Mouse (Mus musculus): Measurements from ENCODE around the gene Has1. TPM values are rescaled to one million over a fixed set of nuclear protein-coding genes. Genes with fewer than 3 reads are reported as not detected.

Has1 gene
- total RNA-seq (2015) (not detected in 2 replicates), total RNA-seq (2017) (not detected in 2 replicates)

DNA sequence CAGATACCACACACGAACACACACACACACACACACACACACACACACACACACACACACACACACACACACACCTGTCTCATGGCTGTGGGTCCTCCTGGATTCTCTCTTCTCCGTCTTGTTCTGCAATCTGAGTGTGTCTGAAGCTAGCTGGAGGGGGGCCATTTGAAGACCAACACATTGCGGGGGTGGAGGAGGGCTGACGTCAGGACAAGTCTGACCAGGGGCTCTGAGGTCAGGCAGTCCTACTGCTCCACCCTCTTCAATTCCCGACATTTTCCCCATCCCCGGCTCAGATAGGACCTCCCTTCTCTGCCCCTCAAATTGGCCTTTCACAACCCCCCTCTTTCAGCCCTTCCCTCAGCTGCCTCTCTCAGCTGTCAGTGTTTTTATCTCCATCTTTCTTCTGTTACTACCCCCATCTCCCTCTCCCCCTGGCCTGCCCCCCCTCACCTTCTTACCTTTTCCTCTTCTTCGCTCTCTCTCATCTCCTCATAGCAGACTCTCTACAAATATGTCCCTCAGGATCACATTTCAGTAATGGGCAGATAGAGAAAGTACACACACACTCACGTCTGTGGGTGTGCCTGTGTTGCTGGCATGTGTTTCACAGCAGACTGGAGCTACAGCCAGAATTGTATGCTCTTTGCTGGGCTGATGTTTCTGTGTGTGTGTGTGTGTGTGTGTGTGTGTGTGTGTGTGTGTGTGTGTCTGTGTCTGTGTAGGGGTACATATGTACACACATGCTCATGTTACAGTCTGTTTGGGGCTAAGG, at the start of gene Has1:
Gene Has1, minus strand, starts transcription at position 142 of the 775 bp plus-strand sequence.
- no peak for ATAC-seq (replicated peaks; ENCODE audit: poor library complexity)

DNA sequence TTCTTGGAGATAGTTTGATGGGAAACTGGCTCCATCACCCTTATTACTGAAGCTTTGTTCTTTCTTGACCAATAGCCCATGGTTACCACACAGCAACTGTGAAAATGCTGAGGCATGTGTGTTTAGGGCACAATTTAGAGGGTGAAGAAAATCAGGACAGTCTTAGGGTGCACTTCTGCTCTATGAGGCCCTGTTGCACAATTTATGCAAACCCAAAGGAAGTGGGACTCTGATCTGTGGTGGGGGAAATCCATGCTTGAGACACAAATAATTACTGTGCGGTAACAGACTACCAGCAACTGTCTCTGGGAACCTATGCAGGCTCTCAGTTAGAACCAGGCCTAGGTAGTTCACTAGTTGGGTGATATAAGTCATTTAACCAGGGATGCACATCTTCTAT, 45.8 kb upstream of the Has1 start:
- ATAC-seq (replicated peaks; ENCODE audit: poor library complexity) = peak; percentile 87

DNA sequence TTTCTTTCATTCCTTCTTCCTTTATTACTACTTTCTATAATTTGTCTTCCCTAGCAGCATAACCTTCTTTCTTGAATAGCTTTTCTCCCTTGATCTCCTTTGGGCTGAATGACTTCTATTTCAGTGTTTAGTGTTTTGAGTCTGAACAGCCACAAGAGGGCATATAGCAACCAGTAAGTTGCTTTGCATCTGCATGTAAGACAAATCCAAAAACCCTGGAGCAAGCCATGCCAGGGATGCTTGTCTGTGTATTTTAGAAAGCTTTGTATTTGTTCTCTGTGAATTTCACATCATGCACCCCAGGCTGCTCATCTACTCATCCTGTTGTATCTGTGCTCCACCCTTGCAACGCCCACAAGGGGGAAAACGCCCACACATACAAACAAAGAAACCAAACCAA, 44.3 kb upstream of the Has1 start:
- 0 out of 2 replicates have a peak, but pooled peaks have one; percentile 21 for ATAC-seq (replicated peaks; ENCODE audit: poor library complexity)

DNA sequence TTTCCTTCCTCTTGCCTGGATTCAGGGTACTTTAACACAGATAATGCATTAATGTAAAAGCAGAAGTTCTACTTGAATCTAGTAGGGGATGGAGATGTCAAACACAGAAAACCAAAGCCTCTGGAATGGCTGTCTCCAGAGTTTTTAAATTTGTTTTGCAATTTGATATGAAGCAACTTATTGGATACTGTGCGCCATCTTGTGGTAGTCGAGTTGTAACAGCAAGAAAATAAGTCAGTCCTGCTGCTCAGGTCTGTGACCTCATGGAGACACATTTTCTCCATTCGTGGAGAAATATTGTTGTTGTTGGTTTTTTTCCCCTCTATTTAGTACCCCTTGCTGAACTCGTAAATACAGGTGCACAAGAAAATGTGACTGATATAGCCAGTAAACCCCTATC, 41.0 kb upstream of the Has1 start:
- peak; percentile 71 for ATAC-seq (replicated peaks; ENCODE audit: poor library complexity)

DNA sequence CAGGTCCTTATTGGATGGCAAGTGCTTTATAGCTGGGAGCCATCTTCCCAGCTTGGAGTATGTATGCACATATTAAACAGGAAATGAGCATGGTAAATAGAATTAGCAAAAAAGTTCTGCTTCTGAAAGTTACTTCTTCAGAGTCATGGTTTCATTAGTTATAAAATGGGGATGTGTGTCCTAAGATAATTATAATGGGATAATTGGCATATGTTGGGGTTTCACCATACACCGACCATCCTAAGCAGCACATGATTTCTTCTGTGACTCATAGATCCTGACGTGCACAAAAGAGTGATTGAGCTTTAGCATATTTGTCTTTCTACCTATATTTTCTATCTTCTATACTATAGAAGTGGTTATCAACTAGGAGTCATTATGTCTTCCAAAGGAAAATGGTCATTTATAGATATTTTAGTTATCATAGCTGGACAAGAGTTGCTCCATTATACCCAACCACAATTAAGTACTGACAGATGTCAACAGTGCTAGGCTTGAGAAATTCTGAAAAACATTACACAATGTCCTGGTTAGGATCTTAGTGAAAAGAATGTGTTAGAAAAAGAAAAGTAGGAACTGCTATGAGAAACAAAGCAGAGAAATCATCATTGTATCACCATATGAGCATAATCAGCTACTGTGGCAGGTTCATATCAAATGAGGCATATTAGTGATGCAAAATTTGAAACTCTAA, 34.9 kb upstream of the Has1 start:
- peak; percentile 83 for ATAC-seq (replicated peaks; ENCODE audit: poor library complexity)

DNA sequence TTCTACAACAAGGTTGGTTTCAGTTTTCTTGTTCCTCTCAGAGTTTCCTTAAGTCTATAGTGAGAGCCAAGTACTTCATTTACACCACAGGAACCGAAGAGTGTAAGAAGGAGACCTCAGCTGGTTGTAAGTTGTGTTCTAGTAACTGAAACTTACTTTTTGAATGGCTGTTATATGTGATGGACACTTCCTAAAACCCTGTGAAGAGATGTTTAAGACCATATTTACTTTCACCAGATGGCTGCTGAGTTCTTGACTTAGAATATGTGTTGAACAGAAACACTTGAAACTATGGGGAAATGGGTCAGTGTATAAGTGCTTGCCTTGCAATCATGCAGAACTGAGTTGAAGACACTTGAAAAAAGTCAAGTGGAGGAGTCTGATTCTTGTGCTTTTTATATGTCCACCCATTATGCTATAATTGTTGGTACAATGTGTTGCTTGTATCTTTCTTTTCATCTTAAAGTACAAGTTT, 32.8 kb upstream of the Has1 start, which contains the start of the genes Fpr2 and Fpr3:
Gene Fpr2, plus strand, starts transcription at position 51 of the 475 bp plus-strand sequence.
Gene Fpr3, plus strand, starts transcription at position 79 of the 475 bp plus-strand sequence.
- 0 out of 2 replicates have a peak, but pooled peaks have one; percentile 8 for ATAC-seq (replicated peaks; ENCODE audit: poor library complexity)

DNA sequence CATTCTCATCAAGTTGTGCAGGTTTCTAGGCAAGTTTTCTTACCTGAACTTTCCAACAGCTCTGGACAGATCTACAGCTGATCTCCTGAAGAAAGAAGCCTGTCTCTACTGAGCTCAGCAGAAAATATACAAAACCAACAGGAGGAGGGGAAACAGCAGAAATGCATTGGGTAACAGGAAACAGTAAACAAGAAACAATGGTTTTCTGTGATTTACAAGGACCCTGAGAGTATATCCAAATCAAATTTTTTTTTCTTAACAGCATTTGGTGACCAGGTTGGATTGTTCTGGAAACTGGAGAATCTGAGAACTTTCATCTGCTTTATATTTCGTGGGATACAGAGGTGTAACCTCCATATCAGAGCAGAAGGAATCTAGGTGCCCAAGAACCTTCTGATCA, 28.8 kb upstream of the Has1 start, which contains the start of gene Fpr1:
Gene Fpr1, minus strand, starts transcription at position 101 of the 400 bp plus-strand sequence.
- no peak for ATAC-seq (replicated peaks; ENCODE audit: poor library complexity)

DNA sequence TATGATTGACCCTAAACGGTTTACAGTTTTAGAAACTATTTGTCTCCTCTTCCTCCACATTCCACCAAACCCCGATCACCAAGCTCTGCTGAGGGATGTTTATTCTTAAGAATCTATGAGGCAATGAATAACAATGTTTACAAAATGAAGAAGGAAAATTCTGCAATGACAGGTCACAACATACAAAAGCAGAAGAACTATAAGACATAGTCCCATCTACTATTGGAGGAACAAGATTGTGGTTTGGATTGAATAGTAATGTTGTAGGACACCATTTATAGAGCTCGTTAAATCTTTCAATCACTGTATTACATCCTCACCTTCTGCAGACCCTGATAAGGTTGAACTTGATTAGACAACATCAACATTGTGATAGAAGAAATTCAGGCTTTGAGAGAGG, 27.7 kb upstream of the Has1 start:
- ATAC-seq (replicated peaks; ENCODE audit: poor library complexity) = peak; percentile 45

DNA sequence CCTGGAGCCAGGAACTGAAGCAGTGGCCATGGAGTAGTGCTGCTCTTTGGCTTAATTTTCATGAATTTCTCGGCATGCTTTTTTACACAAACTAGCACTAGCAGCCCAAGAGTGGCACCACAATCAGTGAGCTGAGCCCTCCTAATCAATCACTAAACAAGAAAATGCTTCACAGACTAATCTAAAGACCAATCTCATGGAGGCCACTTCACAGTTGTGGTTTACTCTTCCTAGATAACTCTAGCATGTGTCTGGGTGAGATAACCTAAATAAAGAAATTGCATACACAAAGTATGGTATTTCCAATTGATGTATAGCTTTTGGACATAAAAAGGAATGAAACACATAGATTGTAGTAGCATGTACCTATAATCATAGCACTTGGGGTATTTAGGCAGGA, 24.3 kb upstream of the Has1 start:
- ATAC-seq (replicated peaks; ENCODE audit: poor library complexity) = 0 out of 2 replicates have a peak, but pooled peaks have one; percentile 39

DNA sequence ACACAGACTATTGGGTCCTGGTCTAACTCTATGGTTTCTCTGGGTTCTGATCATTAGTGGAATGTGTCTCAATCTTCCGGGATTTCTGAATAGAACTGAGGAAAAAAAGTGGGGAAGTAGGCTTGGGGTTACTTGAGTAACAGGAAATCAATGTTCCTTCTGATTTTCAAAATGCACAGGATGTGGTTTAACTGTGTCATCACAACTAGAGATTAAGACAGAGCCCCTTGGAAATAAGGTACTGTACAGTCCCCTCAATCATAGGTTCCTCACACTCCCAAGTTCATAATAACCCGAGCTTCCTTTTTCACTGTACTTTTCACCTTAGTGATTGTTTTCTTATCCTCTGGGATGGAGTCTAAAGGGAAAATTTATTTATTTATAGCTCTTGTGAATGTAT, 16.7 kb upstream of the Has1 start:
- ATAC-seq (replicated peaks; ENCODE audit: poor library complexity) = peak; percentile 87

DNA sequence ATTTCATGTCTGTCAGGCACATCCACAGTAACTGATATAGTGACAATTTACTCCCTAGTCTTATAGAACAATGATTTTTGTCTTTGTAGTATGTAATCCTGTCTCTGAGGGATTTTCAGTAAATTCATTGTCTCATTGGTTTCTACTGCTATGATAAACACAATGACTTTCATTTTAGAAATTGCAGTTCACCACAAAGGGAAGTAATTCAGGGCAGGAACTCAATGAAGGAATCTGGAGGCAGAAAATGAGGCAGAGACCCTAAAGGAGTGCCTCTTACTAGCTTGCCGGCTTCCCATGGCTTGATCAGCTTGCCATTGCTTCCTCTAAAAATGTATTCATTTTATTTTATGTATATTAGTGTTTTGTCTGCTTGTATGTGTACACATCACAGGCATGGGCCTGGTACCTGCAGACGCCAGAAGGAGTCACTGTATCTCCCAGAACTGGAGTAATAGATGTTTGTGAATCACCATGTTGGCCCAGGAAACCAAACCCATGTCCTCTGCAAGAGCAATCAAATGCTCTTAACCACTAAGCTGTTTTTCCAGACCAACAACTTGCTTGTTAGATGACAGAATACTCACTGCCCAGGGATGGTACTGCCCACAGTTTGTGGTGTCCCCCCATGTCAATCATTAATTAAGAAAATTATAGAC, 16.0 kb upstream of the Has1 start:
- ATAC-seq (replicated peaks; ENCODE audit: poor library complexity) = peak; percentile 38

DNA sequence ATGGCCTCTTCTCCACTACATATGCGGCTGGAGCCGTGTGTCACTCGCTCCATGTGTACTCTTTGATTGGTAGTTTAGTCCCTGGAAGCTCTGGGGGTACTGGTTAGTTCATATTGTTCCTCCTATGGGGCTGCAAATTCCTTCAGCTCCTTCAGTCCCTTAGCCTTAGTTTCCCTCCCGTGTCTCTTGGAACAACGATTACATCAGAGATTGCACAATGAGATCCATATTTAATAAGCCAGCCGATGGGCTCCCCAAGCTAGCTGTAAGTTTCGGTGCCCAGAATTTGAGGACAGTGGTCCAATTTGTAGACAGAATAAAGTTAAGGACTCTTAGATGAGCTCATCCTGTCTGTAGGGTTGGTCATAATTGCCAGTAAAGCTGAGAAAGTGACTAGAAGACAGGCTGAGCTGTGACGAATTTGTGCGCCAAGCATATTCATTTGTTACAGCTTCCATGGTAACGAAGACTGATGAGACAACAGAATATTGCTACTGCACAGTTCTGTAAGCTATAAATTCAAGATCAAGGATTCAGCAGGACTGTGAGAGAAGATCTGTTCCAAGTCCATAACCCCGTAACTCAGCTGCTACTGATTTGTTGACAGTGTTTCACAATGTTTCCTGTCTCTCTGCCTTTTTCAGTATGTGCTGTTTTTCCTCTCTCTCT, 11.9 kb upstream of the Has1 start:
- ATAC-seq (replicated peaks; ENCODE audit: poor library complexity) = no peak

DNA sequence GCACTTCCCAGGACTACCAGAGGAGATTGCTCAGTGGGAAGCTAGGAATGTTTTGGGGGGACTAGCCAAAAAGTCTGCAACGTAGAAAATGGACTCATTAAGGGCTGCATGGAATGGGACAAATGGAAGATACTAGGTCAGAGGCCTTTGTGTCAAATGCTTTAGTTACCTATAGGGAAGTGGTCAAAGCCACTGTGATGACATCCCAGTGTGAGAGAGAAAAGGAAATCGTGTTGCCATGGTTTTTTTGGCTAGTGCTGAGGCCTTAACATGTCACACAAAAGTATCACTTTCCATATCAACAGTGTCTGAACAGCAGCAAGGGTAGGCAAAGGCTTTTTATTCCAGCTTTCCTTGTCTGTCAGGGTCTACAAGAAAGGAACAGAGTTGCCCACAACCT, 10.2 kb upstream of the Has1 start:
- peak; percentile 91 for ATAC-seq (replicated peaks; ENCODE audit: poor library complexity)

DNA sequence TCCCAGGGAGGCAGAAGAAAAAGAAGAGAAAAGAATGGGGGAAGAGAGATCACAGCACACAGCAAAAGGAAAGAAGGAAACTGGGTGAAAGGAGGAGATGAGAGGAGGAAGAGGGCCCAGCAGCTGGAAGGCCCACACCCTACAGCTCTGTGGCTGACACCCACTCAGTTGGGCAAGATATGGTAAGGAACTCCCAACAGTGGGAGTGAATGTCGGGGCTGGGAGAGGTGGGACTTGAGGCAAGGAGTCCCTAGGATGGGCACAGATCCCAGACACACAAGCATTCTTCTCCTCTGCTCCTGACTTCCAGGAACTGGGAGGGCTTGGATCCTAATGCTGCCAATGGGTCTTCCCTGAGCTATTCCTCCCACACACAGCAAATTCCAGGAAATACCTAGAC, 7.4 kb upstream of the Has1 start:
- no peak for ATAC-seq (replicated peaks; ENCODE audit: poor library complexity)

DNA sequence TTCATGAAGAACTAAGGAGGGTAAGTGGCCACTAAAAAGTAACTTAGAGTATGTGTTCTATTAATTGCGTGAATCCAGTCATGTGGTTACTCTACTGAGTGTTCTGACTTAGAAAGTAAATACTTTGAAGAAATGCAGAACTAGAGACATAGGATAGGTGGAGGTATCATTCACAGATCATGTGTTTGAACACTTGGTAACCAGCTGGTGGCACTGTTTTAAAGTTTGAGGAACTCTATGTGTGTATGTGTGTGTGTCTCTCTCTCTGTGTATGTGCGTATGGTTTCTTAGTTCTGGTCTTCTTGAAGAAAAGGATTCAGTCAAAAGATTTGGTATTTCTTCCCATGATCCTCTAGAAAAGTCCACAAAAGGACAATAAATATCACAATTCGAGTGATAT, 5.1 kb upstream of the Has1 start:
- peak; percentile 88 for ATAC-seq (replicated peaks; ENCODE audit: poor library complexity)

DNA sequence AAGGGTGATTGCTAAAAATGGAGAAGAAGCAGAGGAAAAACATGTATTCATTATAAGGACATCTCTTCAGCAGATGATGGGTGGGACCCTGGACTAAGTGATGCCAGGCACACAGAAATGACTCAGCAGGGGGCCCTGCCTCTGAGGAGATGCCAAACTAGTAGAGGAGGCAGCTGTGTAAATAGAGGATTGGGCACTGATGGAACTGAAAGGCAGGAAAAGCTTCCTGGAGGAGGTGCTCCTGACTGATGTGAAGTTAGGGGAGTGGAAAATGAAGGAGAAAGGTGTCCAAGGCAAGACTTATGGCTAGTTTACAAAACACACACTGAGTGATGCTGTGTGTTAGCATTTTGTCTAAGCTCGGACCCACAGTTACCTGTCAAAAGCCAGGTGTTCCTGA, 2.4 kb upstream of the Has1 start:
- no peak for ATAC-seq (replicated peaks; ENCODE audit: poor library complexity)

DNA sequence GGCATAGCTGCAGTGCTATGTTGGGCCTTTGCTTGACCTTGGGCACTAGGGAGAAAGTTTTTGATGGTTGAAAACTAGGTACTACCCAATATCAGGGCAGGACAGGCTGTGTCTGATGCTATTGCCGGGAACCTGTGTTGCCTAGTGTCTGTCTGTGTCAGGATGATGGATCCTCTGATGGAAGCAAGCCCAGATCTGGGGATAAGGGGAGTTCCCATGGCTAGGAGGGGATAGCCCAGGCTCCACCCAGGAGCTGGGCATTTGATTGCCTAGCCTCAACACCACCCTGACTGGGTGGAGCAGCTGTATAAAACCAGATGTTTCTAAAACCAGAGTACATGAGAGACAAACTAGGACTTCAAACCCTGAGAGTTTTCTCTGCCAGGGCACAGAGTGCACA, 1.6 kb upstream of the Has1 start:
- no peak for ATAC-seq (replicated peaks; ENCODE audit: poor library complexity)

DNA sequence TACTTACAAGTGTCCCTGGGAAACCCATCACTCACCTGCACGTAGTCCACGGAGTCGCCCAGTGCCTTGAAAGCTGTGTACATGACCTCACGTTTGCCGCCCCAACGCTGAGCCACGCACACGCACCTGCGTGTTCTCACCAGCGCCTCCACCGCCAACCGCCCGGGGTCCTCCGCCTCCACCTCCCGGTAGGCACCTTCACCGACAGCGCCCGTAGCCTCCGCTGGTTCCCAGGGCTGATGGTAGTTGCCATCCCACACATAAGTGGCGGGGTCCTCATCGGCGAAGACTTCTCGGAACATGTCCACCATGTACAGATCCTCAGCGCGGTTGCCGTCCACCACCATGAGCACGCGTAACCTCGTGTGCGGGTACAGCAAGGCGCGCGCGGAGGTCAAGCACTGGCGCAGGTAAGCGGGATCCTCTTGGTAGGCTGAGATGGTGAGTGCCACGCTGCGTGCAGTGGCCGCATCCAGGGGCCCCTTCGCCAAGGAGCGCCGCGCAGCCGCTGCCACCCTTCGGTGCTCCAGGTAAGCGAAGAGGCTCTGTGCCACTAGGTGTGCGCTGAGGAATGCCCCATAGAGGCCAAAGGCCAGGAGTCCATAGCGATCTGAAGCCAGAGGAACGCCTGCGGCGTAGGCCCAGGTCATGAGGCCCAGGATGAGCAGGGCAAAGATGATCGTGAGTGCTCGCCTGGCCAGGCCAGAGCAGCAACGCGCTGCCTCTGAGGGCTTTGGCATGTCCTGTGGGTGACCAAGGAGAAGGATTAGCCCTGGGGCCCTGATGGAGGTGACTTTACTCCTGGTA, 4.9 kb downstream of the Has1 start:
- no peak for ATAC-seq (replicated peaks; ENCODE audit: poor library complexity)

DNA sequence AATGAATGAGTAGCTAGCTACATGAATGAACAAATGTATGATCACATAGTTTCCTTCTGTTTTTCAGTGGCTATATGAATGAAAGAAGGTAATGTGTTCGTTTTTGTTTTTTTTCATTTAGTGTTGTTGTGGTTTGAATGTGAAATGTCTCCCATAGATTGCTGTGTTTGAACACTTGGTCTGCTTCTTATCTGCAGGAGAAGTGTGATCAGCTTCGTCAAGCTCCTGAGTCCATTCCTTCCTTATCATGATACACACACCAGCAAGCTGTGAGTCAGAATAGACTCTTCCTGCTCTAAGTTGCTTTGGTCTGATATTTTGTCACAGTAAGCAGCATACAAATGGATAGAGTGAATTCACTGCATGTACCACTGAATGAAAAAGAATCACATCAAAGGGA, 6.0 kb downstream of the Has1 start:
- ATAC-seq (replicated peaks; ENCODE audit: poor library complexity) = peak; percentile 81

Data from megakaryocyte progenitor cell, adult 5-6 weeks (primary cell).